Mouse (Mus musculus): Measurements from ENCODE around the gene Wscd2. TPM values are rescaled to one million over a fixed set of nuclear protein-coding genes. Genes with fewer than 3 reads are reported as not detected.

Gene Wscd2
- polyA plus RNA-seq, 1 experiment from 2014 or later: 9.2 TPM

DNA sequence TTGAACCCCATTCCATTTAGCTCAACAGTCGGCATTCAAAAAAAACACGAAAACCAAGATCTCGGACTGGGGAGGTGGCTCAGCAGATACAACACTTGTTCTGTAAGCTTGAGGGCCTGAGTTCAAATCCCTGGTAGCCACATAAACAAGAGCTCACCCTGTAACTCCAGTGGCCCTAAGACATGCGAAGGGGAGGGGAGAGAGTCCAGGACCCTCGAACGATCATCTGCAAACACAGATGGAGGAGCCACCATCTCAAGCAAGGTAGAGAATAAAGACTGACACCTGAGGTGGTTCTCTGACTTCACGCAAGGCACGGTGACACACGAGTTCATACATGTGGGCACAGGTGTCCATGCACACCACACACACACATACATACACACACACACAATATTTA, 516 bp upstream of the Wscd2 start:
- H3K27me3 ChIP-seq (ENCODE audit: low read depth, poor library complexity, severe bottlenecking): peaks cover 51% of the 10 kb centered on the region
- no peak overlapping the region for H3K27ac ChIP-seq (replicated peaks)

DNA sequence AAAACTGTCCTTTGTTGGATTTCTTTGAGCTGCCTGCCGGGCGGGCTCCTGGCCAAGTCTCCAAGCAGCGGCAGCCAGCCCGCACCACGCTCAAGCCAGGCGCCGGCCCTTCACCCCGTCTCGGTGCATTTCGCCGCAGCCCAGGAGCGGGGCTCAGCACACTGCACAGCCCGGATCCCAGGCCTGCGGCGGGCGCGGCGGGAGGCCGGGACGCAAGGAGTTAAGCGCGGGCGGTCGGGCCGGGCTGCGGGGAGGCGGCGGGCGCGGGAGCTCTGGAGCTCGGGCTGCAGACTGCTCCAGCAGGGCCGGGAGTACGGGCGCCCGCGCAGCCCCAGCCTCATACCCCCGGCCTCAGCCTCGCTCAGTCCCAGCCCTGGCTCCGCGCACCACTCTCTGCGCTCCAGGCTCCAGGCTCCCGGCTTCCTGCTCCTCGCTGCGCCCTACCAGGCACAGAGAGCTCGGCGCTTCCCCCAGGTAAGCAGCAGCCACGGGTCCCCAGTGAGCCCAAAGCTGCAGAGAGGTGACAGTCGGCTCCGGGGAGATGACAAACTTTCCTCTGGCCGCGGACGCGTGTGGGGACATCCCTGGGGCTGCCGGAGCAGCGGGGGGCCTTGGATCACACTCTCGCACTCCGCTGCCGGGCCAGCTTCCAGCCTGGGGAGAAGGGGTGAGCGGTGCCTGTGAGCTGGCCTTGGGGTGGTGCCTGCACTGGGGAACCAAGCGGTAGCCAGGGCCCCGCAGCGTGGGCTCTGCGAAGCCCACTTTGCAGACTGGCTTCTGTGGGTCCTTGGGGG, 531 bp downstream of the Wscd2 start:
- Histone ChIP-seq H3K27ac (replicated peaks) (peak overlapping the region; percentile 86), H3K9me3 (replicated peaks) (no peaks in the 10 kb centered on the region), H3K27me3 (ENCODE audit: low read depth, poor library complexity, severe bottlenecking) (peaks cover 51% of the 10 kb centered on the region), H3K36me3 (no peaks in the 10 kb centered on the region), H3K4me3 (peak overlapping the region; percentile 76), H3K4me1 (peaks cover 51% of the 10 kb centered on the region)
- WGBS: 2% methylated on average over 63 of the region's 63 CpGs
- DNase-seq (ENCODE audit: low spot score): peak; percentile 67

More for the DNA sequence above, 516 bp upstream of the Wscd2 start:
- Histone ChIP-seq H3K9me3 (replicated peaks) (no peaks in the 10 kb centered on the region), H3K4me1 (peaks cover 45% of the 10 kb centered on the region), H3K36me3 (no peaks in the 10 kb centered on the region), H3K4me3 (no peak overlapping the region)
- WGBS: 92% methylated on average over 9 of the region's 9 CpGs
- no peak for DNase-seq (ENCODE audit: low spot score)

DNA sequence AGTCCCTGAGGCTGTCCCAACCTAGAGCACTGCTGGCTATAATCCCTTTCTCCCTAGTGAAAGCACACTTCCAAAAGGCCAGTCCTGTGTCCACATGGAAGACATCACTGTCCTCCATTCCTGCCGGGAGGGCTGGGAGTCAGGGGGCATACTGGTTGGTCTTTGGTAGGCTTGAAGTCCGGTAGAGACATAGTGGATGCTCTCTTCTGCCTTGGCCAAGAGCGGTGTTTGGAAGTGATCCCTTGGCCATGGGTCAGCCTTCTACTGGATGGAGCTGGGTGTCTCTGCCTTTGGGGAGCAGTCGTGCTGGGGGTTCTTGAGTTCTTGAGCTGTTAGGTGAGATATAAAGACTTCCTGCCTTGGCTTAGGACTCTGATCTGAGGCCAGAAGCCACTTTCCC, 1.4 kb downstream of the Wscd2 start:
- Histone ChIP-seq H3K27me3 (ENCODE audit: low read depth, poor library complexity, severe bottlenecking) (peaks cover 51% of the 10 kb centered on the region), H3K4me1 (peaks cover 59% of the 10 kb centered on the region), H3K27ac (replicated peaks) (peak overlapping the region; percentile 86), H3K4me3 (peak overlapping the region; percentile 76), H3K9me3 (replicated peaks) (no peaks in the 10 kb centered on the region), H3K36me3 (no peaks in the 10 kb centered on the region)
- 73% methylated on average over 4 of the region's 4 CpGs for WGBS
- DNase-seq (ENCODE audit: low spot score): no peak

DNA sequence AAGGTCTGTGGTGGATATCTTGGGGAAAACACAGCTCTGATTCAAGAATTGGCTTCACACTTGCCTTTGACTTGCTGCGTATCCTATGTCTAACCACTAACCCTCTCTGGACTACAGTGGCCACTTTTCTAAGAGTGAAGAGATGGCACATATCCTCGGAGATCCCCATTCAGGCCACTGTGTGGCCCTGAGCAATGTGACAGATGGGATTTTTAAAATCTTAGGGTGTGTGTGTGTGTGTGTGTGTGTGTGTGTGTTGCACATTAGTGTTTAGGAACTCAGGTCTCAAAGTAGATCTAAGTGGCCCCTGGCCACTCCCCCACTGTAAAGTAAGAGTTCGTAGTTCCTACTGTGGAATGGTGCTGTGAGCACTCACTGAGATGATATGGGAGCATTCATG, 1.9 kb downstream of the Wscd2 start:
- peak overlapping the region; percentile 86 for H3K27ac ChIP-seq (replicated peaks)
- DNase-seq (ENCODE audit: low spot score): no peak
- 90% methylated on average over 3 of the region's 3 CpGs for WGBS
- no peaks in the 10 kb centered on the region for H3K36me3 ChIP-seq
- H3K27me3 ChIP-seq (ENCODE audit: low read depth, poor library complexity, severe bottlenecking): peaks cover 51% of the 10 kb centered on the region
- H3K4me1 ChIP-seq: peaks cover 63% of the 10 kb centered on the region
- peak overlapping the region; percentile 76 for H3K4me3 ChIP-seq
- H3K9me3 ChIP-seq (replicated peaks): no peaks in the 10 kb centered on the region

DNA sequence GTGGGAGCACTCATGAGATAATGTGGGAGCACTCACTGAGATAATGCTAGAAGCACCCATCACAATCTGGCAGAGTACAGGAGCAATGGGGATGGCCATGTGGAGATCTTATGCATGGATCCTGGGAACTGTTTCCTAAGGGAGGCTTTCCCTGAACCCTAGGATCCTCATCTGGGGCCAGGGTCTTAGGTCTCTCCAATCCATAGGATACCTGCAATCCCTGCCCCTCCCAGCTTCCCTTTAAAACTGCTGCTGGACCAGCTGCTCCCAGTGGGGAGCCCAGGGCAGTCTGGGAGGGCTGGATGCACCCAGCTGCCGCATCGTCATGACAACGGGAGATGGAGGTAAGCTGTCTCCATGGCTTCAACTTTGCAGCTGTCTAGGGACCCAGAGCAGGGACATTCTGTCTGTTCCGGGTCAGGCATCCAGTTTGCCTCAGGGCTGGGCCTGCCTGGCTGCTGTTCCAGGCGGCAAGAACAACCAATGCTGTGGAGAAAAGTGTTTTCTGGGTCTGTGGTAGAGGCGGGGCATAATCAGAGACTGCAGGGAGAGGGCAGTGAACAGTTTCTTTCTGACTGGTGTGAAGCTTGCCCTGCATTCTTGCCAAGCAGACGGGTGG, 2.4 kb downstream of the Wscd2 start:
- H3K36me3 ChIP-seq: no peaks in the 10 kb centered on the region
- peak overlapping the region; percentile 76; the same call in 1 of the 2 replicates for H3K4me3 ChIP-seq
- H3K27me3 ChIP-seq (ENCODE audit: low read depth, poor library complexity, severe bottlenecking): peaks cover 51% of the 10 kb centered on the region
- peak; percentile 76 for DNase-seq (ENCODE audit: low spot score)
- WGBS: 8% methylated on average over 7 of the region's 7 CpGs
- peaks cover 67% of the 10 kb centered on the region for H3K4me1 ChIP-seq
- no peaks in the 10 kb centered on the region for H3K9me3 ChIP-seq (replicated peaks)
- peak overlapping the region; percentile 86 for H3K27ac ChIP-seq (replicated peaks)

DNA sequence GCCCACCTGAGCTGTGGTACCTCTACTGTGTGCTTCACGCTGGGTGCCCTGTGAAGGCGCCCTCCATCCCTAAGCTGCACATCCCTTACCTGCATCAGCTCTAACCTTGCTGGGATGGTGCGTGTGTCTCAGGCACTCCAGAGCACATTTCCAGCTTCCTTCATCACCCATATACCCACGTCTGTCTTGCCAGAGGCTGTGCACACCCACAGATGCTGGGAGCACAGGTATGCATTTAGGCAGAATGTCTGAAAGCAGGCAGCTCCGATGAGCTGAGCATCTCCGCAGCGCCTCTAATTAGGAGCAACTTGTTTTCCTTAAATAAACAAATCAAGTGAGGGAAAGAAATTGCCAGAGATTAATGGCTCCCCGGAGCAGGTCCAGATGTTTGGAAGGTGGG, 3.9 kb downstream of the Wscd2 start:
- no peak for DNase-seq (ENCODE audit: low spot score)
- Histone ChIP-seq H3K4me3 (no peak overlapping the region), H3K36me3 (no peaks in the 10 kb centered on the region), H3K27ac (replicated peaks) (peak overlapping the region; percentile 86; the same call in 1 of the 2 replicates), H3K4me1 (peaks cover 67% of the 10 kb centered on the region), H3K27me3 (ENCODE audit: low read depth, poor library complexity, severe bottlenecking) (peaks cover 47% of the 10 kb centered on the region), H3K9me3 (replicated peaks) (no peaks in the 10 kb centered on the region)
- 79% methylated on average over 8 of the region's 8 CpGs for WGBS

DNA sequence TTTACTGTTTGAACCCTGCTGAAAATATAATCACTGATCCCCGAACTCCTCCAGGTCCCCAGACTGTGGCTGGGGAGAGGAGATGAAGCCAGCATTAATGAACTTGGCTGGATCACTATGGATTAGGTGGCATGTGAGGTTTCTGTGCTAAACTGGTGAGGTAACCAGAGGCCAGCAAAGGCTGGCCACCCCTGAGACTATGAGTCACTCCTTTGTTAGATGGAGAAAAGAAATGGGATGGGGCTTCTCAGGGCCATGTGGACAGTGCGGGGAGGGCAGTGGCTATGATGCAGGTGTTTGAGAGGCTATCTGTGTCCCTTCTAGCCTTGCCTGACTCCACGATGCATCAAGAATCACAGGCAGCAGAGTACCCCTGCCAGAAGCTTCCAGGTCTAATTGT, 6.8 kb downstream of the Wscd2 start:
- Histone ChIP-seq H3K36me3 (no peaks in the 10 kb centered on the region), H3K27ac (replicated peaks) (peak overlapping the region; percentile 42; the same call in 1 of the 2 replicates), H3K4me1 (peaks cover 58% of the 10 kb centered on the region), H3K27me3 (ENCODE audit: low read depth, poor library complexity, severe bottlenecking) (peaks cover 18% of the 10 kb centered on the region), H3K4me3 (no peak overlapping the region), H3K9me3 (replicated peaks) (no peaks in the 10 kb centered on the region)
- DNase-seq (ENCODE audit: low spot score): no peak
- WGBS: 78% methylated on average over 3 of the region's 3 CpGs

DNA sequence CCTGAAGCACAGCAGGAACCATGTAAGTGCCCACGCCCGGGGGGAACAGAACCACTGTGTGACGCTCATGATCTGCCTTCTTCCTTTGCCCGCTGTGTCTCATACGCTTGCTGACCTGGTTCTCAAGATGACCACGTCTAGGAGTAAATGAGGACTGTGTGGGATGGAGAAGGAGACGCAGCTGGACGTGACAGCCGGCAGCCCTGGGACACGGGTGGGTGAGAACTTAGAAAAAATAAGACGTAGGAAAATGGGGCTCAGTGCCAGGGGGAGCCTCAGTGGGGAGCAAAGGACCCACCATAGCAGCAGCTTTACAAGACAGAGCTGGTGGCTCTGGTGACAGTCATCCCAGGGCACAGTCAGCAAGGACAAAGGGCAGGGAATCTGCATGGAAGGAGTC, 9.3 kb downstream of the Wscd2 start:
- H3K27me3 ChIP-seq (ENCODE audit: low read depth, poor library complexity, severe bottlenecking): 0 out of 2 replicates have a peak, but pooled peaks cover 6% of the 10 kb centered on the region
- 92% methylated on average over 11 of the region's 11 CpGs for WGBS
- H3K36me3 ChIP-seq: no peaks in the 10 kb centered on the region
- peaks cover 57% of the 10 kb centered on the region for H3K4me1 ChIP-seq
- H3K27ac ChIP-seq (replicated peaks): no peak overlapping the region; the same call in 1 of the 2 replicates
- no peaks in the 10 kb centered on the region for H3K9me3 ChIP-seq (replicated peaks)
- DNase-seq (ENCODE audit: low spot score): no peak
- no peak overlapping the region for H3K4me3 ChIP-seq

DNA sequence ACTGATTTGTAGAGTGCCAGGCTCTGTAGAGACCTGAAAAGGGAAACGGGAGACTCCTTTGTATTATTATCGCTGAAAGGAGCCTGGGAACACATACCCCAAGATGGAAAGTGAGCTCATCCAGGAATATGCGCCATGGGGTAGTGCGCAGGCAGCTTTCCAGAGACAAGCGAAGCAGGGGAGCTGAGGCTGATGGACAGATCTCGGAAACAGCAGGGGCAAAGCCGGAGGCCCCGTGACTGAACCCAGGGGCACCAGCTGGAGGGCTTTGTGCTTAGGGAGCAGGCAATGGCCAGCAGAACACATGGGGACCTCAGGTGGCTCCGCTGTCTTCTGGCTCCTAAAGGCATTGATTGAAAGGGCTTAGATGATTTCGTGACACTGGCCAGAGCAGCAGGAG, 13.1 kb downstream of the Wscd2 start:
- Histone ChIP-seq H3K9me3 (replicated peaks) (no peaks in the 10 kb centered on the region), H3K27ac (replicated peaks) (peak overlapping the region; percentile 85), H3K4me3 (peak overlapping the region; percentile 17), H3K4me1 (peaks cover 58% of the 10 kb centered on the region), H3K27me3 (ENCODE audit: low read depth, poor library complexity, severe bottlenecking) (0 out of 2 replicates have a peak, but pooled peaks cover 6% of the 10 kb centered on the region), H3K36me3 (no peaks in the 10 kb centered on the region)
- DNase-seq (ENCODE audit: low spot score): peak; percentile 70
- 8% methylated on average over 10 of the region's 10 CpGs for WGBS

DNA sequence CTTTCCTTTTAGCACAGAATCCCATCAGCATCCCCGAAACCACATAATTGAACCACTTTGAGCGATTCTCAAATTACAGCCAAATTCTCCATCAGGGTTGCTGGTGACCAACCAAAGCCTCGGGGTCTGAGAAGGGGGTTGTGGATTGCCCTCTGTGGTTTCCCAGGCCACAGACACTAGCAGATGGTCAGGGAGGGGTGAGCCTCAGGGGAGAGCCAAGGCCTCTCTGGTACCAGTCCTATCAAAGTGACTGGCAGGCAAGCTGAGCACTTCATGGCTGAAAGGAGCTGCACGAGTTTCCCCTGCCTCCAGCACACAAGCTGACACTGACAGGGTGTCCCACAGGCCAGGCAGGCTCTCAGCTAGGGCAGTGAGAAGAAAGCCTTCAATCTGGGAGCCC, 14.5 kb downstream of the Wscd2 start:
- Histone ChIP-seq H3K27ac (replicated peaks) (peak overlapping the region; percentile 85), H3K4me1 (peaks cover 72% of the 10 kb centered on the region), H3K36me3 (no peaks in the 10 kb centered on the region), H3K27me3 (ENCODE audit: low read depth, poor library complexity, severe bottlenecking) (0 out of 2 replicates have a peak, but pooled peaks cover 6% of the 10 kb centered on the region), H3K9me3 (replicated peaks) (no peaks in the 10 kb centered on the region), H3K4me3 (no peak overlapping the region)
- DNase-seq (ENCODE audit: low spot score): peak; percentile 59
- 29% methylated on average over 4 of the region's 4 CpGs for WGBS

DNA sequence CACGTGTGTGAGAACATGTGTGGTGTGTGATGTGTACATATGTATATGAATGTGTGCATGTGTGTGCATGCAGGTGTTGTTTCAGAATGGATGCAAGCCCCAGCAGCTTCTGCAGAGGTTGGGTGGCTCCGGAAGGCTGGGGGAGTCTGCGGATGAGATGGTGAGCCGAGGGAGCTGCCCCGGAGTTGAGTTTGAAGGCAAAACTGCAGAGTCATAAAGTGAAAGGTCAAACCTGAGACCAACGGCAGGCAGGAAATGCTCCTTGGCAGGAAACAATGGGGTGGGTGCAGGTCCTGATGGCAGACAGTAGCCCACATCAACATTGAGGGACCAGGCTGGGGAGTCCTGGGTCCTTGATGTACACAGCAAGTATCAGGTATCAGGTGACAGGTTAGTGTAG, 15.9 kb downstream of the Wscd2 start:
- no peak for DNase-seq (ENCODE audit: low spot score)
- Histone ChIP-seq H3K27ac (replicated peaks) (0 out of 2 replicates have a peak overlapping the region, but pooled peaks have one; percentile 2), H3K9me3 (replicated peaks) (no peaks in the 10 kb centered on the region), H3K4me3 (no peak overlapping the region), H3K4me1 (peaks cover 82% of the 10 kb centered on the region), H3K36me3 (no peaks in the 10 kb centered on the region), H3K27me3 (ENCODE audit: low read depth, poor library complexity, severe bottlenecking) (0 out of 2 replicates have a peak, but pooled peaks cover 6% of the 10 kb centered on the region)
- 75% methylated on average over 6 of the region's 6 CpGs for WGBS

DNA sequence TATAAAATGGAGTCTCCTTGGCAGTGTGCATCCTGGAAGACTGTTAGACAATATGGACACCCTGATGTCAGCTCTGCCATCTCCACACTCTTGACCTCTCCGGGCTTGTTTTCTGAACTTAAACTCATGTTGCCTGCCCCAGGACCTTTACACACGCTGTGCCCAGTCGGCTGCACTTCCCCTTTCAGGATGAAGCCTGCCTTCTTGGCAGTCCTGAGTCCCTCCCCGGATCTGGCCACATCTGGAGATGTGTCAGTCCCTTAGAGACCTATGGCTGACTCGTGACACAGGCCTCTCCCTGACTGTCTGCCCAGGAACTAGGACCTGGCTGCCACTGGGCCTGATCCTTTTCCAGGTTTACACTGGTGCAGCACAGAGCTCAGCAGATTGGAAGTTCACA, 16.6 kb downstream of the Wscd2 start:
- no peaks in the 10 kb centered on the region for H3K9me3 ChIP-seq (replicated peaks)
- H3K27ac ChIP-seq (replicated peaks): no peak overlapping the region; the same call in 1 of the 2 replicates
- no peaks in the 10 kb centered on the region for H3K36me3 ChIP-seq
- no peak for DNase-seq (ENCODE audit: low spot score)
- H3K4me1 ChIP-seq: peaks cover 83% of the 10 kb centered on the region
- H3K4me3 ChIP-seq: no peak overlapping the region
- 87% methylated on average over 5 of the region's 5 CpGs for WGBS
- H3K27me3 ChIP-seq (ENCODE audit: low read depth, poor library complexity, severe bottlenecking): 0 out of 2 replicates have a peak, but pooled peaks cover 6% of the 10 kb centered on the region

DNA sequence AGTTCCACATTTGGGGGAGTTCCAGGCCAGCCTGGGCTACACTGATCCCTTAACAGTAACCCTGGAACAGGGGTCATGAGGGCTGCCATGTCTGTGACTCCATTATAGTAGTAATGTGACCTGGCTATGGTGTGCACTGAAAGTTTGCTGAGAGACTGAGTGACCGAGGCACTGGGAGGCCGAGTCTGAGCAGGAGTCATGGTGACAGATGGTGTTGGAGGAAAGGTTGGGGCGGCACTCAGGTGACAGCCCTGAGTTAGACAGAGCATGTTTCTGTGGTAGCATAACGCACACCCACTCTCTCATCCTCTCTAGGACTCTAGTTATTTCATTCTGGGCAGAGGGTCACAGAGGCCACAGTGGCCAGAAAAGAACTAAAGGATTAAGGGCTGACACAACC, 19.0 kb downstream of the Wscd2 start:
- WGBS: 81% methylated on average over 4 of the region's 4 CpGs
- peak overlapping the region; percentile 39; the same call in 1 of the 2 replicates for H3K27ac ChIP-seq (replicated peaks)

More for the DNA sequence above, 19.0 kb downstream of the Wscd2 start:
- Histone ChIP-seq H3K27me3 (ENCODE audit: low read depth, poor library complexity, severe bottlenecking) (no peaks in the 10 kb centered on the region), H3K4me1 (peaks cover 70% of the 10 kb centered on the region), H3K9me3 (replicated peaks) (no peaks in the 10 kb centered on the region), H3K36me3 (no peaks in the 10 kb centered on the region), H3K4me3 (no peak overlapping the region)
- no peak for DNase-seq (ENCODE audit: low spot score)
